Mouse (Mus musculus) heart, postnatal 25 days (tissue): ENCODE data around the gene Klra8. TPM values are rescaled to one million over a fixed set of nuclear protein-coding genes. Genes with fewer than 3 reads are reported as not detected.
"Not testable (repeated sequence)": the region's sequence is repeated elsewhere in the genome, so short reads cannot be mapped to it uniquely, and the experiment has no call there.

Experiments used
- DNase-seq: peaks from one replicate; pipeline ENCODE4 v3.0.0; 2022; ENCODE audit warnings: low spot score
- intact Hi-C: fragments of 180-260 bp; cut with DNase I; formaldehyde crosslinking; loops from one replicate; pipeline ENCODE4 v1.15.1; 2025
- total RNA-seq, 2 experiments: library from RNA; stranded (reverse); gene quantifications; 2 replicates each; pipeline ENCODE4 v1.2.3; 2021

Klra8 gene
- under 1 TPM; 0.22 to 0.57 TPM for total RNA-seq

GRCm38 (mm10) chr6:130129798-130130197, at the start of gene Klra8:
Gene Klra8, minus strand, starts transcription at chr6:130129898.
- intact Hi-C loops, DNase-seq: not testable (repeated sequence)

- intact Hi-C loops: no loop called here
- no peak for DNase-seq
These were observed 19.2 kb downstream of the Klra8 start for GRCm38 (mm10) chr6:130110485-130110884.

GRCm38 (mm10) chr6:130102743-130103142, 27.0 kb downstream of the Klra8 start:
- DNase-seq, intact Hi-C loops: not testable (repeated sequence)

GRCm38 (mm10) chr6:130092336-130092948, 37.3 kb downstream of the Klra8 start:
- DNase-seq: no peak
- intact Hi-C loops: loop anchor here (10.0 kb wide), 1 partner anchor 518 kb away; the partner anchor contains the start of gene Klre1

GRCm38 (mm10) chr6:130067171-130067570, 62.5 kb downstream of the Klra8 start, which contains the start of gene Klra4:
Gene Klra4, minus strand, starts transcription at chr6:130067271.
- not testable (repeated sequence) for DNase-seq
- intact Hi-C loops: loop anchor here (5.0 kb wide), 1 partner anchor 240 kb away; no protein-coding TSS in a partner anchor

Other genes with a start within 250 kb of the Klra8 start
- gene Klra5, start 212.2 kb downstream of the Klra8 start, total RNA-seq: not detected
- gene Klra6, start 102.9 kb downstream of the Klra8 start, total RNA-seq: not detected
- not detected for gene Klra4, start 62.6 kb downstream of the Klra8 start, total RNA-seq
- gene Klra9, start 63.2 kb upstream of the Klra8 start, total RNA-seq: 1 to 10 TPM; 1.4 to 2.8 TPM
- not detected for gene Klra7, start 103.4 kb upstream of the Klra8 start, total RNA-seq
- under 1 TPM in 1 of 2 experiments, not detected in 1; 0.42 TPM for gene Klra10, start 152.0 kb upstream of the Klra8 start, total RNA-seq
- gene Klra3, start 207.7 kb upstream of the Klra8 start, total RNA-seq: not detected